Mouse (Mus musculus): ENCODE measurements around the gene 4930449I24Rik. TPM values are rescaled to one million over a fixed set of nuclear protein-coding genes. Genes with fewer than 3 reads are reported as not detected.
"Not testable (repeated sequence)": the region's sequence is repeated elsewhere in the genome, so short reads cannot be mapped to it uniquely, and the experiment has no call there.

4930449I24Rik gene
- polyA plus RNA-seq, 1 experiment from 2014 or later: not detected

DNA sequence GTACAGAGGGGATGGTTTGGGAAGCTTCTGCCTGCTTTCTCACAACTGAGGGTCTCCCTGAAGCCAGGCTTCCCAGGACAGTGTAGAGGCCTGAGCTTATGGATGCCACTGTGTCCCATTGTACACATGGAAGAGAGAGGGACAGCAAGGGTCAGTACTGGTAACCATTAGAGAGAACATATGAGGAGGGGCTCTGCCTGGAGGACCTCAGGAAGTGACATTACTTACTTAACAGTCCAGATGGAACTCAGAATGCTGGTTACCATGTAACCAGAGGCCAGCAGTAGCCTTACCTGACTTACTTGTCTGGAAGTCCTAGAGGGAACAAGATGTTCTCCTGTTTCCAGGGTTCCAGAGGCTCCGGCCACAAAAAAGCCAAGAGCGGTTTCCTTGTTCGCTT, 35.1 kb downstream of the 4930449I24Rik start, which contains the start of gene Gm3409:
TSS of gene Gm3409 (plus strand) at position 301 of the 400 bp plus-strand sequence.
- 97% methylated on average over 3 of the region's 3 CpGs for WGBS
- not testable (repeated sequence) for H3K36me3 ChIP-seq

More for the DNA sequence above, 35.1 kb downstream of the 4930449I24Rik start, which contains the start of gene Gm3409:
- not testable (repeated sequence) for H3K4me3 ChIP-seq; H3K9me3 ChIP-seq (replicated peaks); H3K27me3 ChIP-seq (ENCODE audit: low read depth, poor library complexity, severe bottlenecking); H3K4me1 ChIP-seq; H3K27ac ChIP-seq (replicated peaks); DNase-seq (ENCODE audit: low spot score)

Other genes starting within 250 kb of the 4930449I24Rik start
- gene Wasf3, start 117.4 kb upstream of the 4930449I24Rik start, polyA plus RNA-seq (2016; fragmentation: Nextera tagmentation; extraction: Ambion mirVana): 10.9 and 11.7 TPM in 2 replicates
- not detected in 2 replicates for gene Gm6408, start 20.4 kb upstream of the 4930449I24Rik start, polyA plus RNA-seq (2016; fragmentation: Nextera tagmentation; extraction: Ambion mirVana)
- gene Gm6370, start 11.0 kb upstream of the 4930449I24Rik start, polyA plus RNA-seq (2016; fragmentation: Nextera tagmentation; extraction: Ambion mirVana): not detected in 2 replicates
- not detected in 2 replicates for gene Gm3402, start 11.7 kb downstream of the 4930449I24Rik start, polyA plus RNA-seq (2016; fragmentation: Nextera tagmentation; extraction: Ambion mirVana)
- gene Gm3404, start 23.4 kb downstream of the 4930449I24Rik start, polyA plus RNA-seq (2016; fragmentation: Nextera tagmentation; extraction: Ambion mirVana): not detected in 2 replicates
- not detected in 2 replicates for gene Gm3409, start 35.2 kb downstream of the 4930449I24Rik start, polyA plus RNA-seq (2016; fragmentation: Nextera tagmentation; extraction: Ambion mirVana)
- not detected in 2 replicates for gene Gm3415, start 53.7 kb downstream of the 4930449I24Rik start, polyA plus RNA-seq (2016; fragmentation: Nextera tagmentation; extraction: Ambion mirVana)
- 0.12 and 0.20 TPM in 2 replicates for gene Gpr12, start 82.8 kb downstream of the 4930449I24Rik start, polyA plus RNA-seq (2016; fragmentation: Nextera tagmentation; extraction: Ambion mirVana)